Mouse (Mus musculus) adrenal gland, postnatal 14 days (tissue): Measurements from ENCODE around the gene Sdcbp2. TPM values are rescaled to one million over a fixed set of nuclear protein-coding genes. Genes with fewer than 3 reads are reported as not detected.

ENCODE experiments used
- DNase-seq: peaks from one replicate; pipeline ENCODE4 v3.0.0; 2021; ENCODE audit warnings: mixed read lengths
- long read RNA-seq, 2 experiments: library from polyadenylated mRNA; stranded (forward); transcript quantifications; one replicate each; pipeline ENCODE4 v2.0.0; 2021
- total RNA-seq: library from RNA; stranded (reverse); gene quantifications from 2 replicates; pipeline ENCODE4 v1.2.3, GENCODE M21; 2021

Sdcbp2 gene
- 2.1 and 3.0 TPM in 2 replicates for total RNA-seq
- long read RNA-seq, experiment 1, partial matches to known transcripts: 1 of 2 reads
- long read RNA-seq, experiment 1, other reads (novel, unspliced or antisense): 1 of 2 reads
- long read RNA-seq, experiment 2, partial matches to known transcripts: 1 of 2 reads
- long read RNA-seq, experiment 2, other reads (novel, unspliced or antisense): 0 of 2 reads

- no peak for DNase-seq
These were observed at the start of gene Sdcbp2 for GRCm38 (mm10) chr2:151571873-151572700. TSS of gene Sdcbp2 (plus strand) at chr2:151572622.

GRCm38 (mm10) chr2:151524324-151525041 is 47.9 kb upstream of the Sdcbp2 start:
- DNase-seq: no peak

- DNase-seq: no peak
These were observed 46.9 kb upstream of the Sdcbp2 start for GRCm38 (mm10) chr2:151525520-151525919.

DNA sequence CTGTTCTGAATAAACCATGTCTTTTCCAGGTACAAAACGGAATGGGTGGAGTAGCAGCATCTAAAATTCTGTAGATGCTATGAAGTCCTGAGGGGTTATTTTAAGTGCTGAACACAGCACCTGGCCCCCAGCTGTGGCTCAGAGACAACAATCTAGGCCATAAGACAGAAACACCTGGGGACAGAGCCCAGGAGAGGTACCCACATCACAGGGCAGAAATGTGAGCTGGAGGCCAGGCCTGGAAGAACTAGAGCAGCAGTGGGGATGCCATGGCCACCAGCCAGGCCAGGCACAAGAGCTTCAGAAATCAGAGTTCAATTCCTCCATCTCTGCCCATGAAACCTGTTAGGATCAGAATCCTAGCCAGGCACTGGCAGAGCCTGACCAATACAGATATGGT is 44.4 kb upstream of the Sdcbp2 start:
- no peak for DNase-seq

DNA sequence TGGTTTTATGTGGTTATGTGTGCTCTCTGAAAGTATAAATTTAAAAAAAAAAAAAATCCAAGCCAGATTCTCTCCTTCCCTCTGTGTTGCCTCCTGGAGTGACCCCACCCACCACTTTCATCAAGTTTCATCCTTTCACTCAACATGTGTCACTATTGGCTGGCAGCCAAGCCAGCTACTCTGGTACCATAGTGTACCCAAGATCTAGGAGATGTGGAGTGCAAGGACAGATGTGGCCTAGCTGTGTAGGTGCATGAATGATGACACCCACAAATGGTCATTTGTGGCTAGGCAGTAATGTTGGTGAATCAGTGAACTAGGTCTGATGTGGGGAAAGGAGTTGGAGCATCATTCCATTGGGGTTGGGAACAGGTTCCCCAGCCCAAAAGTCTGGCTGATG is 43.3 kb upstream of the Sdcbp2 start:
- DNase-seq: no peak

DNA sequence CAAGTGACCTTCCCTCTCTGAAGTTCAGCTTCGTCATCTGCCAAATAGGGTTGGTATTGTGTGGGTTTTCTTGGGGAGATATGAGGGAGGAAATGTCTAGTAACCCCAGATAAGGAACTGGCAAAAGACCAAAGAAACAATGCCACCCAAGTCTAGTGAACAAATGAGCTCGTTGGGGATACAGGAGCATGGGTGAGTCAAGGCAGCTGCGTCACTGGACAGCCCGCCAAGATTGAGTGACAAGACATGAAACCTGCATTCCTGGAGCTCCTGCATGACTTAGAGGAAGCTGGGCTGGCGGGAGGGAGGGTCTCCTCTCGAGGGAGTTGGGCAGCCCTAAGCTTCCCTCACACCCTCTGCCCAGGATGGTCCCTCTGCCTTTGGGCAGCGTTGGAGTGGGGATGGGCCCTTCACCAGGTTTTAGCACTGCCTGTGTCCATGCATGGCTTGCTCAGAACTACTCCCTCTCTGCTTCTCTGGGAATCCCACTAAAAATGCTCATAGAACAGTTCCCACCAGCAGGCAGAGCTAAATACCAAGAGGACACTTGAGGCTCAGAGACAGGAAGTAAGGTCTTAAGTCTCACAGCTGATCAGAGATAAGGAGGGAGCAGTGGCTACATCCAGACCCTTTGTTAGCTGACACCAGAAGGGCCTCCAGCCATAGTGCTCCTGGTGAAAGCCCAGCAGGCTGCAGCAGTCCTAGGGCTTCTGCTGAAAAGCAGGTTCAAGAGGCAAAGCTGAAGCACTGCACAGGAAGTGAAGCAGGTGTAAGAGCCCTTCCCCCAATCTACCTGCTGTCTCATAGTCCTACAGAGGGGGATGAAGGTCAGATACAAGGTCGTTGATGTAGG is 41.8 kb upstream of the Sdcbp2 start:
- peak; percentile 44 for DNase-seq

- DNase-seq: no peak
These were observed 38.8 kb upstream of the Sdcbp2 start for GRCm38 (mm10) chr2:151533632-151534031.

DNA sequence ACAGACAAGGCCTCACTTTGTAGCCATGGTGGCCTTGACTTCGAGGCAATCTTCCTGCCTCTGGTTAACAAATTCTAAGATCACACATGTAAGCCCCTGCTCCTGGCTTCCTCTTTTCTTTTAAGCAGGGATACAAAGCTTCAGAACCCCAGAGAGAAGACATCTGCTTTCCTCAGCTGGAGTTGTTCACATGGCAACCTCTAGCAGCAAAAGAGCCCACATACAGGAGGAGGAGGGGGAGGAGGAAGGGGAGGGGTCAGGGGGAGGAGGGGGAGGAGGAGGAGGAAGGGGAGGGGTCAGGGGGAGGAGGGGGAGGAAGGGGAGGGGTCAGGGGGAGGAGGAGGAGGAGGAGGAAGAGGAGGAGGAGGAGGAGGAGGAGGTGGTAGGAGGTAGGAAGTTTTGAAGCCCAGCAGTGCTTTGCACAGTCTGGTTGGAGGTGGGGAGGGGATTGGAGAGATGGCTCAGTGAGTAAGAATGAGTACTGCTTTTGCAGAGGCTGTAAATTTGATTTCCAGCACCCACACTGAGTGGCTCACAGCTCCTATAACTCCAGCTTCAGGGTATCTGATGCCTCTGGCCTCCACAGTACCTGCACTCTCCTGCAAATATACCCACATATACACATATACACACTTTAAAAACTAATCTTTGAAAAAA is 36.3 kb upstream of the Sdcbp2 start:
- peak; percentile 14 for DNase-seq

DNA sequence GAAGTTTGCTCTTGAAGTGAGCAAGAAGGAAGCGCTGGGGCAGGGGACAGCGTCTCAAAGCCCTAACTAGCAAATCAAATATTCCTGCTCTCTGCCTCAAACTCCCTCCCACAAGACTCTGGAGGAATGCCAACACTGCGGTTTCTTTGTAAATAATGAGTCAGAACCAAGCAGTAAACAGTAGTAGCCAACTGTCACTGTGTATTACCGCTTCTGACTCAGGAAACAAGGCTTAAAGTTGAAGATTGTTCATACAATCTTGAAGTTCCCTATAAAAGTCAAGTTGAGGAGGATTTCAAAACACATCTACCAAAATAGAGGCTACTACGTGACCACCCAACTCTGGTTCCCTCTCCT is 35.8 kb upstream of the Sdcbp2 start:
- DNase-seq: peak; percentile 80

DNA sequence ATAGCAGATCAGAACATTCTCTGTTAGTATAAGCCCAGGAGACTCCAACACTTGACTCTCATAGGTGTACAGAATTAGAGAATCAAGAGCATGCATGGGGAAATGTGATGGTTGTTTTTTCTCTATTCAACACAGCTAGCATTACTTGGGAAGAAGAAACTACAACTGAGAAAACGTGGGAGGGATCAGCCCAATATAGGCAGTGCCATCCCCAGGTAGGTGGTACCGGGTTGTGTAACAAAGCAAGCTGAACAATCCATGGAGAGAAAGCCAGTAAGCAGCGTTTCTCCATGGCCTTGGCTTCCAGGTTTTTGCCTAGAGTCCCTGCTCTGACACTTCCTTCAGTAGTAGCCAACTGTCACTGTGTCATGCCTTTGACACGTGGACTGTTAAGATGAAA is 33.8 kb upstream of the Sdcbp2 start:
- DNase-seq: no peak

GRCm38 (mm10) chr2:151542323-151543062 is 29.9 kb upstream of the Sdcbp2 start, which contains the start of gene Fkbp1a:
TSS of gene Fkbp1a (plus strand) at chr2:151542483.
- peak; percentile 99 for DNase-seq

DNA sequence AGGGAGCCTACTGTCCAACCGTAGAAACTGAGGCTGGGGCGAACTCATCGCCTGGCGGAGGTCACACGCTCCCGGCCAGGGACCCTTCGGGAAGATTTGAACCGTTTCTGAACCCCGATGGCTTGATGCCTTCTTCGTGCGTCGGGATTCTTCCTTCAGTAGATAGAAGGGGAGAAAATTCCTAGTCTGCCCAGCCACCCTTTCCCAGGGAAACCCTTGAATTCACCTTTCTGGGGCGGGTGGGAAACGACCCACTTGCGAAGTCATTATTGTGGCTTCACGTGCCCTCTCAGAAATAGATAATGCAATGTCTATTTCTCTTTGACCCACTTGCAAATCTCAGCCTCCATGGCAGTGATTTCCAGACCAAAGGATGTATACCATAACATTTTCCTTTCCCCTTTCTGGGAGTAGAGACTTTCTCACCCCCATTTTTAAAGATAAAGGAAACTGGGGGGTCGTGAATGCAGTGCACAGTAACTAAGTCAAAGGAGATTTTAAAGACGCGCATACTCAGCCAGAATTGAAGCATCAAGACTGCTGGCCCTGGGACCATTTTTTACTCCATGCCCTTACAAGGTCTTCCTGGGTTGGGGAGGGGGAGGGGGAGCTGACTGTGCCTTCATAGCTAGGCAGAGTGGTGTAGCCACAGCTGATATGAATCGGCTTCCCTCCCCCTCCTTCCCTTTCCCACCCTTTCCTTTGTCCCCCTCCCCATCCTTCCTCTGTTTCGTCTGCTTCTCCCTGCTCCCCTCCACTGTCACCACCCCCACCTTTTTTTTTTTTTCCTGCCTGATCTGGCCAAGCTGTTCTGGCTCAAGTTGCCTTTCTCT is 29.1 kb upstream of the Sdcbp2 start:
- peak; percentile 83 for DNase-seq

DNA sequence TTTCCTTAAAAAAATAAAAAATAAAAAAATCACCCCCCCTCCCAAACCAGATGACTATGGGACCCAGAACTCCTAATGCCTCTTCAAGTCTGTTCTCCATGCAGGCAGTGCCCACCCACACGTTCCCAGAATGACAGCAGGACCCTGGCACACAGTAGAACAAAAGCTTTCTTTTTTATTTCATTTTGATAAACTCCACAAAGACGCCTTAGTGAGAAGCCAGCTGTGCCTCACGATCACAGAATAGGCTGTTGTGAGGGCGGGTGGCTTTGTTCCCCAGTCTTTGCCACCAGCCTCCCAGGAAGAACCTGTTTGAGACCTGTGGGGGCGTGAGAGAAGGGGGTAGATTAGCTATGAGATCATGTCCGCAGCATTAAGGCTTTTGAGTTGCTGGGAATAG is 27.7 kb upstream of the Sdcbp2 start:
- no peak for DNase-seq

GRCm38 (mm10) chr2:151546571-151546970 is 25.9 kb upstream of the Sdcbp2 start:
- DNase-seq: no peak

- DNase-seq: no peak
These were observed 22.8 kb upstream of the Sdcbp2 start for GRCm38 (mm10) chr2:151549615-151550121.

GRCm38 (mm10) chr2:151562930-151563921 is 9.2 kb upstream of the Sdcbp2 start:
- DNase-seq: no peak

GRCm38 (mm10) chr2:151564006-151564405 is 8.4 kb upstream of the Sdcbp2 start:
- DNase-seq: no peak

- peak; percentile 44 for DNase-seq
These were observed 7.4 kb upstream of the Sdcbp2 start for GRCm38 (mm10) chr2:151564986-151565385.
